Mouse (Mus musculus) cerebellum, adult 2 months (tissue): Measurements from ENCODE around the gene C730034F03Rik.

Experiments
- CTCF ChIP-seq: fragments of 200-500 bp; IDR thresholded peaks from 2 replicates; pipeline ENCODE4 v1.5.1; 2011; ENCODE audit warnings: low read depth, mild to moderate bottlenecking, control low read depth, low read length, moderate library complexity, borderline replicate concordance; ENCODE audit not compliant: insufficient read depth
- POLR2A ChIP-seq: fragments of 200-500 bp; IDR thresholded peaks from 2 replicates; pipeline ENCODE4 v1.6.1; 2011; ENCODE audit warnings: low read length, control low read depth, borderline replicate concordance; ENCODE audit not compliant: insufficient read depth

- TF ChIP-seq CTCF = no peak
- TF ChIP-seq POLR2A = no peak
These were observed 47.1 kb downstream of the C730034F03Rik start for GRCm38 (mm10) chr15:89476475-89476815.
